Mouse (Mus musculus) kidney, adult 2 months (tissue): Measurements from ENCODE around the gene Myo3b. TPM values are rescaled to one million over a fixed set of nuclear protein-coding genes. Genes with fewer than 3 reads are reported as not detected.

Experiments used
- DNase-seq: peaks from one replicate; pipeline ENCODE4 v3.0.0; 2021
- H3K27ac ChIP-seq: fragments of 200-500 bp; 2 replicates; pipeline ENCODE4 v1.5.1; 2012; ENCODE audit warnings: low read depth, low read length, control low read depth, inconsistent platforms; ENCODE audit not compliant: insufficient read depth
- H3K27me3 ChIP-seq: fragments of 200-500 bp; replicated peaks from 2 replicates; pipeline ENCODE4 v1.6.1; 2012; ENCODE audit warnings: mild to moderate bottlenecking, moderate library complexity, low read length, inconsistent platforms; ENCODE audit not compliant: control insufficient read depth, insufficient read depth
- H3K36me3 ChIP-seq: fragments of 200-500 bp; 2 replicates; pipeline ENCODE4 v1.6.1; 2012; ENCODE audit warnings: mild to moderate bottlenecking, moderate library complexity, low read length, inconsistent platforms; ENCODE audit not compliant: control insufficient read depth, insufficient read depth
- H3K4me1 ChIP-seq: fragments of 200-500 bp; 2 replicates; pipeline ENCODE4 v1.6.1; 2011; ENCODE audit warnings: low read length; ENCODE audit not compliant: control insufficient read depth, insufficient read depth
- H3K4me3 ChIP-seq: fragments of 200-500 bp; 2 replicates; pipeline ENCODE4 v1.5.1; 2011; ENCODE audit warnings: mild to moderate bottlenecking, low read depth, low read length, control low read depth; ENCODE audit not compliant: insufficient read depth
- CTCF ChIP-seq: fragments of 200-500 bp; conservative IDR thresholded peaks from 2 replicates; pipeline ENCODE4 v1.5.1; 2011; ENCODE audit warnings: low read depth, mild to moderate bottlenecking, control low read depth, low read length, moderate library complexity, mixed read lengths; ENCODE audit not compliant: insufficient read depth, insufficient read length
- POLR2A ChIP-seq: fragments of 200-500 bp; IDR thresholded peaks from one replicate; pipeline ENCODE4 v1.6.1; 2011; ENCODE audit warnings: low read depth, low read length, control low read depth
- WGBS: fragments of 180-500 bp; shearing (Covaris S2); methylation state at CpG from one replicate; pipeline ENCODE4 v1.1.7; 2018; 5-methylcytosine and 5-hydroxymethylcytosine counted together
- polyA plus RNA-seq: library from polyadenylated mRNA; depleted of rRNA; stranded (reverse); fragments of >200 nt; gene quantifications from 2 replicates; pipeline ENCODE4 v1.2.3, GENCODE M21; 2012

Gene Myo3b
- polyA plus RNA-seq, 1 experiment, result 1.7 TPM

DNA sequence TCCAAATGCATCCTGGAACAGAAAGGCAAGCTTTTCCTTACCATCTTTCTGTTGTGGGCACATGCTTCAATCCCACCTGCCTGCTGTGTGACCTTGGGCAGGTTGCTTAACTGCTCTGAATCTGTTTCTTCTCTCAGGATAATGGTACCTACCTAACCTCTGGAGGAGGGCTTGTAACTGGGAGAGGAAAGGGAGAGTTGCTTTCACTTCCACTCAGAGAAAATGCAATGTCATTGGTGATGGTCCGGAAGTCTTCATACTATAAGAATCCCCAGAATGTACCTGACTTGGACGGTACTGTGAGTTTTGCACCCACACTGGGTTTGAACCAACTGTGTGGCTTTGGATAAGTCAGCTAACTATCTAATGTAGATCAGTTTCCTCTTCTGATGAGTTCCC is 80.3 kb downstream of the Myo3b start:
- 98% methylated on average over 2 of the region's 2 CpGs for WGBS
- Histone ChIP-seq H3K4me3 (no peak overlapping the region), H3K27ac (no peak overlapping the region), H3K36me3 (no peaks in the 10 kb centered on the region), H3K27me3 (no peaks in the 10 kb centered on the region), H3K4me1 (no peaks in the 10 kb centered on the region)
- DNase-seq, result no peak
- TF ChIP-seq POLR2A (no peak), CTCF (no peak)

DNA sequence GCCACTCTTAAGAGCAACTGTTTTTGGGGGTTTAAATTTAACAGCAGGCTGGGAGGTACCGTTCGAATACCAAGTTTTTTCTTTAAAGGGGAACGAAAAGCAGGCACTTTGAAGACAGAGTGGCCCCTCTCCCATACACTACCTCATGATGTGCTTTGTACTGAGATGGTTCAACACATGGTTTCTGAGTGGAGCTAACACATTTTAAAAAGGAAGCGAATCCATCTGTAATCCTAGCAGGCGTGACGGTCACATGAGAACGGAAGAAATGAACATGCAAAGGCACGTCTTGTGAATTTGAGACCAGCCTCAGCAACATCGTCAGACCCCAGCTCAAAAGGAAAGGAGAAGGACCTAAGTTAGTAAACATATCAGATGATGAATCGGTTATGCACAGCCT is 87.4 kb downstream of the Myo3b start:
- H3K27me3 ChIP-seq, result no peaks in the 10 kb centered on the region
- TF ChIP-seq POLR2A (no peak), CTCF (no peak)
- H3K4me3 ChIP-seq, result no peak overlapping the region
- no peak for DNase-seq
- H3K27ac ChIP-seq, result no peak overlapping the region
- H3K36me3 ChIP-seq, result no peaks in the 10 kb centered on the region
- peaks cover 3% of the 10 kb centered on the region; the same call in 1 of the 2 replicates for H3K4me1 ChIP-seq
- 58% methylated on average over 10 of the region's 10 CpGs for WGBS

DNA sequence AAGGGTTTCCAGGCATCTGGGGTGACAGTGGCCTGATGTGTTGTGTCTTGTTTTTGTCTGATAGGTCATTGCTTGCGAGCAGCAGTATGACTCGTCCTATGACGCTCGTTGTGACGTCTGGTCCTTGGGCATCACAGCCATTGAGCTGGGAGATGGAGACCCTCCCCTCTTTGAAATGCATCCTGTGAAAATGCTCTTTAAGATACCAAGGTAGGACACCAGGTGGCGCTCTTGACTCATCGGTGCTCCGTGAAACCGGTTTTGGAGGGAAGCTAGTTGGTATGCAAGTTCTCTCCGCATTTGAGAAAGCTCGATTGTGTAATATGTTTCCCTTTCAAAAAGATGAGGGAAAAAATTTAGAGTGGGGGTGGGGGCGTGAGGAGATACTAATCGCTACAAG is 87.9 kb downstream of the Myo3b start:
- Histone ChIP-seq H3K4me3 (no peak overlapping the region), H3K27me3 (no peaks in the 10 kb centered on the region), H3K36me3 (no peaks in the 10 kb centered on the region), H3K27ac (no peak overlapping the region), H3K4me1 (peaks cover 3% of the 10 kb centered on the region; the same call in 1 of the 2 replicates)
- WGBS, result 1% methylated on average over 13 of the region's 13 CpGs
- DNase-seq, result peak; percentile 70
- TF ChIP-seq CTCF (peak; percentile 88), POLR2A (no peak)

DNA sequence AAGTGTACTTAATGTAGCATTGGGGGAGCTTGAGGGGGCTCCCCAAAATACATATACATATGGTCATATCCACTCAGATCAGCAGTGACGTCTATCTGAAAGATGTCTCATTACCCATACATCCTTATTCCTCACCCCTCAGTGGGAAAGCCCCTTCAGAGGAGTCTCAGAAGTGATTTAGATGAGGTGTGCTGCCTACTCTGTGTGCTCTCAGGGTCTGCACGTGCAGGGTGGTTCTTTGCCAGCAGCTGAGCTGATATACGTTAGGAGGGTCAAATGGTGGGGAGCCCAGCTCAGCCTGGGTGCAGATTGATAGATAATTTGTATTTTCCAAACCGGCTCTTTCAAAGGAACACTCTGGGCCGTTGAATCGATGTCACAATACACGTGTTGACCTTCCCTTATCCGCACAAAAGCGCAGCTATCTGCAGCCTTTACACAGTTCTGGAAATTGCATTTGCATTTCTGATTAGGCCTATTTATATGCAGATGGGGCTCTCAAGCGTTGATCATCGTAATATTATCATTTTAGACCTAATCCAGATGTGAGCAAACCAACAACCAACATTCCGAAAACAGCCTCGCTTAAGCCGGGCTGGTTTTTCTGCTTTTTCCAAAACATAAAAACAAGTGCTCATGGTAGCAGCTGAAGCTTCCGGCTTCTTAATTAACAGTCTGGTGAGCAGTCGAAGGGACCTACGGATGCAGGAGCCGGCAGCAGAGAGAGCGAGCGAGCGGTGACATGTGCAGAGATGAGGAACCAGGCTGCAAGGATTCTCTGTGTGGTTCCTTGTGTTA is 88.6 kb downstream of the Myo3b start:
- 26% methylated on average over 21 of the region's 21 CpGs for WGBS
- no peaks in the 10 kb centered on the region for H3K36me3 ChIP-seq
- H3K27me3 ChIP-seq, result no peaks in the 10 kb centered on the region
- peaks cover 3% of the 10 kb centered on the region; the same call in 1 of the 2 replicates for H3K4me1 ChIP-seq
- TF ChIP-seq CTCF (no peak), POLR2A (no peak)
- H3K4me3 ChIP-seq, result no peak overlapping the region
- no peak overlapping the region for H3K27ac ChIP-seq
- no peak for DNase-seq

DNA sequence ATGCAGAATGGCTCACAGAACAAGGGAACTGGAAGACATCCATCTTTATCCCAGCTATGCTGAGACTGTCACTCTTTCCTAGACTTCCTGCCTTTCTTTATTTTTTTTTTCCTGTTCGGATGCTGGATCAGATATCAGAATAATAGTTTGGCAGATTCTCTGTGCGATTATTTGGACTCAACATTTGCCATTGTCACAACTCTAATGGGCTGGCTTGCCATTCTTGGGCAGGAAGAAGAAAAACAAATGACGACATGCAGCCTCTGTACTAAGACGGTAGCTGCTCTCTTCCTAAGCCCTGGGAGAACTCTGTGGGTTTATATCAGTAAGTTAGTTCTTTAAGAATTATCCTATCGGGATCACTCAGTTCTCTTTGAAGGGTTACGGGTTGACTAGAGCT is 89.7 kb downstream of the Myo3b start:
- H3K4me1 ChIP-seq, result peaks cover 3% of the 10 kb centered on the region; the same call in 1 of the 2 replicates
- no peak for TF ChIP-seq POLR2A
- no peak for TF ChIP-seq CTCF
- 59% methylated on average over 6 of the region's 6 CpGs for WGBS
- peak; percentile 5 for DNase-seq
- H3K36me3 ChIP-seq, result no peaks in the 10 kb centered on the region
- no peak overlapping the region for H3K27ac ChIP-seq
- H3K27me3 ChIP-seq, result no peaks in the 10 kb centered on the region
- no peak overlapping the region for H3K4me3 ChIP-seq

DNA sequence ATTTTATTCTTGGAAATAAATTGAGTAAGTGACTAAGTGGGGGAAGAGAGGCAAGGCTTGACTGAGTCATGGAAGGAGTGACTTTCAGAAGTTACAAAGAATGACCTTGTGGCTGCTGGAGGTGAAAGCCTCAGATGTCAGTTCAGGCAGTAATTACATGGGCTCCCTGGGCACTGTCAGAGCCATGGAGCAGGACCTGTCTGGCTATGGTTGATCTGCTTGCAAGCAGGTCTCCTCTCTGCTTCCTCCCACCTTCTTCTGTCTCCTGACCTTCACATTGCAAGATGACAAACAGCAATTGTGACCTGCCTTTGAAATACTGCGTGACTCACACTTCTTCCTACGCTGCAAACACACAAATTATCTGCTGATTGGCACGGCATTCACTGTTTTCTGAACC is 90.6 kb downstream of the Myo3b start:
- Histone ChIP-seq H3K27me3 (no peaks in the 10 kb centered on the region), H3K27ac (no peak overlapping the region), H3K36me3 (no peaks in the 10 kb centered on the region), H3K4me3 (no peak overlapping the region), H3K4me1 (peaks cover 3% of the 10 kb centered on the region; the same call in 1 of the 2 replicates)
- TF ChIP-seq CTCF, result no peak
- no peak for TF ChIP-seq POLR2A
- peak; percentile 1 for DNase-seq
- 45% methylated on average over 3 of the region's 3 CpGs for WGBS

DNA sequence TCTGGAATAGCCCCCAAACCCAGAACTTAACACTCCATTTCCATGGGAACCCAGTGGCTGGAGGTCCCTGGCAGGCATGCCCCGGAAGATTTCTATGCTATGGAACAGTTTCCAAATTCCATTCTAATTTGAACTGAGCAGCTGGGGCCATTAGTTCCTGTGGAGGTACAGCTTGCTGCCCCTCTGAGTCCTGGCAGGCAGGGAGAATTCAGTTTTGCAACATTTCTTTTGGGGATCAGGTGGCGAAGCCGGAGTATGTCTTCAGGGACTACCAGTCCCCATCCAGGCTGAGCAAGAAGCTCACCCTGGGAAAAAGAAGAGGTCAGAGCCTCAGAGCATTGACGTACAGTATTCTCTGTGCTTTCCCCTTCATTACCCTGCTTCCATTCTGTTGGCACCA is 94.4 kb downstream of the Myo3b start:
- no peak for TF ChIP-seq POLR2A
- TF ChIP-seq CTCF, result no peak
- no peaks in the 10 kb centered on the region for H3K36me3 ChIP-seq
- peaks cover 3% of the 10 kb centered on the region; the same call in 1 of the 2 replicates for H3K4me1 ChIP-seq
- H3K27me3 ChIP-seq, result no peaks in the 10 kb centered on the region
- no peak overlapping the region for H3K27ac ChIP-seq
- H3K4me3 ChIP-seq, result no peak overlapping the region
- 85% methylated on average over 4 of the region's 4 CpGs for WGBS
- DNase-seq, result no peak
